Mouse (Mus musculus) neural tube, embryonic 12.5 days (tissue): ENCODE measurements at regions not wholly inside any gene's neighbourhood (a gene's known extent, or its start where the extent isn't known, plus 50 kb on each side); places are given as distances from the start of the nearest gene placed in this dataset.

Experiments
- ATAC-seq: fragments of 200-750 bp; cut with Nextera tagmentation; 2 replicates; pipeline ENCODE4 v1.8.0; 2017; ENCODE audit warnings: low read depth, mild to moderate bottlenecking, moderate TSS enrichment, moderate library complexity; ENCODE audit not compliant: low FRiP score
- H3K27ac ChIP-seq: fragments of 300-500 bp; sonication (generic); 2 replicates; pipeline ENCODE4 v1.5.1; 2016
- H3K27me3 ChIP-seq: fragments of 300-500 bp; sonication (generic); replicated peaks from 2 replicates; pipeline ENCODE4 v1.6.1; 2016; ENCODE audit warnings: mild to moderate bottlenecking
- H3K36me3 ChIP-seq: fragments of 300-500 bp; sonication (generic); 2 replicates; pipeline ENCODE4 v1.6.1; 2016; ENCODE audit warnings: mild to moderate bottlenecking
- H3K4me1 ChIP-seq: fragments of 300-500 bp; sonication (generic); 2 replicates; pipeline ENCODE4 v1.6.1; 2016
- H3K4me2 ChIP-seq: fragments of 300-500 bp; sonication (generic); replicated peaks from 2 replicates; pipeline ENCODE4 v1.6.1; 2016; ENCODE audit warnings: mild to moderate bottlenecking
- H3K4me3 ChIP-seq: fragments of 300-500 bp; sonication (generic); 2 replicates; pipeline ENCODE4 v1.5.1; 2016
- H3K9ac ChIP-seq: fragments of 300-500 bp; sonication (generic); 2 replicates; pipeline ENCODE4 v1.6.1; 2016; ENCODE audit warnings: mild to moderate bottlenecking
- H3K9me3 ChIP-seq: fragments of 300-500 bp; sonication (generic); 2 replicates; pipeline ENCODE4 v1.6.1; 2016; ENCODE audit warnings: mild to moderate bottlenecking
- WGBS: fragments of 180-500 bp; shearing (Covaris S2); methylation state at CpG from one replicate; pipeline ENCODE4 v1.1.7; 2016; 5-methylcytosine and 5-hydroxymethylcytosine counted together

- H3K4me2 ChIP-seq: no peak overlapping the region
- H3K27me3 ChIP-seq: no peaks in the 10 kb centered on the region
- WGBS: 90% methylated on average over 10 of the region's 10 CpGs
- no peaks in the 10 kb centered on the region for H3K36me3 ChIP-seq
- no peaks in the 10 kb centered on the region for H3K9me3 ChIP-seq
- H3K4me3 ChIP-seq: no peak overlapping the region
- no peak overlapping the region for H3K9ac ChIP-seq
- no peak overlapping the region for H3K27ac ChIP-seq
- H3K4me1 ChIP-seq: no peaks in the 10 kb centered on the region
- no peak for ATAC-seq
Observed at GRCm38 (mm10) chr10:67654518-67654917, 105.8 kb upstream of the Ado start.

DNA sequence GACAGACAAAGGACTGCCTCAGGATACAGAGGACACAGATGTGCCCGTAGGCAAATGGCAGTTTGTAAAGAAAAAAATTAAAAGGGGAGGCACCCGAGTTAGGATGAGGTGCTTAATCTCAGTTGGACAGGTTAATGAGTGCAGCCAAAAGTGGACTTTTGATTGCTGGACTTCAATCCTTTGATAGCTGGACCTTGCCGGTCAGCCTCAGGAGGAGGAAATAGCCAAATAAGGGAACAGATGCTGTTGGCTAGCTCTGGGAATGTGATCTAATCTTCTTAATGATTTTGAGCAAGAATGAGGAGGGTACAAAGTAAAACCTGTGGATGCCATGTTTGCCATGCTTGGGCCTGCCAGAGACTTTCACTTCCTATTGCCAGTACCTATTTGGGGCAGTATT, 103.5 kb upstream of the Ado start:
- H3K4me3 ChIP-seq: no peak overlapping the region
- no peaks in the 10 kb centered on the region for H3K27me3 ChIP-seq
- WGBS: 60% methylated on average over 3 of the region's 3 CpGs
- no peak for ATAC-seq
- H3K4me2 ChIP-seq: no peak overlapping the region
- no peaks in the 10 kb centered on the region for H3K36me3 ChIP-seq
- H3K9ac ChIP-seq: no peak overlapping the region
- peaks cover 6% of the 10 kb centered on the region for H3K4me1 ChIP-seq
- H3K9me3 ChIP-seq: no peaks in the 10 kb centered on the region
- H3K27ac ChIP-seq: no peak overlapping the region

DNA sequence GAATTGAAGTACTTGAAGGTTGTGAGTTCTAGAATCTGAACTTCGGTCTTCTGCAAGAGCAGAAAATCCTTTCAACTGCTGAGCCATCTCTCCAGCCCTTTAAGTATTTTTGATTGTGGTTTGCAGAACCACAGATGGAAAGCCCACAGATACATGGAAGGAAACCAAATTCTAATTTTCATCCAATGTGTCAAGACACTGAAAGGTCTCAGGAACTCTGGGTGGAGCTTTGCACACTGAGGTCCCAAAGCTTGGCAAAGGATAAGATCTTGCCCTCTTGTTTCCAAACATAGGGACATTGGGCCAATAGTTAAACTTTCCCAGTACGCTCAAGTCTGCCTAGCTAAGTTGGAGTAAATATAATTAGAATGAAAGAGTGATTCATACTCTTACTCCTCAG, 102.6 kb upstream of the Ado start:
- H3K9me3 ChIP-seq: no peaks in the 10 kb centered on the region
- no peaks in the 10 kb centered on the region for H3K27me3 ChIP-seq
- no peaks in the 10 kb centered on the region for H3K36me3 ChIP-seq
- H3K4me2 ChIP-seq: no peak overlapping the region
- ATAC-seq: no peak
- 89% methylated on average over 2 of the region's 2 CpGs for WGBS
- peaks cover 13% of the 10 kb centered on the region for H3K4me1 ChIP-seq
- H3K27ac ChIP-seq: no peak overlapping the region
- no peak overlapping the region for H3K9ac ChIP-seq
- H3K4me3 ChIP-seq: no peak overlapping the region

- 22% methylated on average over 20 of the region's 20 CpGs for WGBS
- H3K36me3 ChIP-seq: no peaks in the 10 kb centered on the region
- H3K27me3 ChIP-seq: no peaks in the 10 kb centered on the region
- peaks cover 13% of the 10 kb centered on the region for H3K4me1 ChIP-seq
- no peak overlapping the region for H3K27ac ChIP-seq
- peak overlapping the region; percentile 57 for H3K4me2 ChIP-seq
- H3K4me3 ChIP-seq: no peak overlapping the region
- ATAC-seq: no peak
- no peak overlapping the region for H3K9ac ChIP-seq
- H3K9me3 ChIP-seq: no peaks in the 10 kb centered on the region
Observed at GRCm38 (mm10) chr10:67647777-67648727, 99.3 kb upstream of the Ado start.

- no peaks in the 10 kb centered on the region for H3K27me3 ChIP-seq
- peaks cover 13% of the 10 kb centered on the region for H3K4me1 ChIP-seq
- peak; percentile 61; the same call in 1 of the 2 replicates for ATAC-seq
- WGBS: 4% methylated on average over 14 of the region's 14 CpGs
- H3K9ac ChIP-seq: no peak overlapping the region
- H3K4me2 ChIP-seq: peak overlapping the region; percentile 57
- H3K36me3 ChIP-seq: no peaks in the 10 kb centered on the region
- no peak overlapping the region for H3K4me3 ChIP-seq
- H3K27ac ChIP-seq: no peak overlapping the region
- no peaks in the 10 kb centered on the region for H3K9me3 ChIP-seq
Observed at GRCm38 (mm10) chr10:67646659-67647559, 98.2 kb upstream of the Ado start.

- ATAC-seq: no peak
- no peak overlapping the region for H3K4me3 ChIP-seq
- no peaks in the 10 kb centered on the region for H3K27me3 ChIP-seq
- no peak overlapping the region for H3K9ac ChIP-seq
- 32% methylated on average over 3 of the region's 3 CpGs for WGBS
- no peak overlapping the region for H3K4me2 ChIP-seq
- peaks cover 13% of the 10 kb centered on the region for H3K4me1 ChIP-seq
- H3K27ac ChIP-seq: no peak overlapping the region
- no peaks in the 10 kb centered on the region for H3K9me3 ChIP-seq
- H3K36me3 ChIP-seq: no peaks in the 10 kb centered on the region
Observed at GRCm38 (mm10) chr10:67645821-67646220, 97.1 kb upstream of the Ado start.

DNA sequence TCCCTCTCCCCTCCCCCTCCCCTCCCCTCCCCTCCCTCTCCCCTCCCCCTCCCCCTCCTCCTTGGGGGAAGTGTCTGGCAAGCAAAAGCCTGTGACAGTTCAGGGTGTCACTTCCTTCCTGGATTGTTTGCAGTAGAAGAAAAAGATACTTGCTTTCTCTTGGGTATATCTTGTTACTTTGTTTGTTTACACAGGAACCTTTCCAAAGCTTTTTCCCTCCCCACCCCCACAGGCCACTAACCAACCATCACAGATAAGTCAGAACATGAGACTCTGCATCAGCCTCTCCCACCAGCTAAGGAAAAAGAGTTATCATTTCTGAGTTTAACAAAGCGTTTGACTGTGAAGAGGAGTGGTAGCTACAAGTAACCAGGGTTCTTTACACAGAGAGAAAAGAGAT, 95.5 kb upstream of the Ado start:
- Histone ChIP-seq H3K4me1 (peaks cover 13% of the 10 kb centered on the region), H3K27ac (no peak overlapping the region), H3K9me3 (no peaks in the 10 kb centered on the region), H3K36me3 (no peaks in the 10 kb centered on the region), H3K27me3 (no peaks in the 10 kb centered on the region), H3K4me2 (no peak overlapping the region), H3K9ac (no peak overlapping the region), H3K4me3 (no peak overlapping the region)
- WGBS: 57% methylated on average over 1 of the region's 1 CpGs
- ATAC-seq: no peak

GRCm38 (mm10) chr10:67643685-67644084, 94.9 kb upstream of the Ado start:
- Histone ChIP-seq H3K4me2 (no peak overlapping the region), H3K9ac (no peak overlapping the region), H3K4me1 (peaks cover 13% of the 10 kb centered on the region), H3K9me3 (no peaks in the 10 kb centered on the region), H3K27ac (no peak overlapping the region), H3K27me3 (no peaks in the 10 kb centered on the region), H3K36me3 (no peaks in the 10 kb centered on the region), H3K4me3 (no peak overlapping the region)
- WGBS: 55% methylated on average over 7 of the region's 7 CpGs
- no peak for ATAC-seq

GRCm38 (mm10) chr10:67637339-67637738, 88.6 kb upstream of the Ado start:
- ATAC-seq: no peak
- Histone ChIP-seq H3K27ac (no peak overlapping the region), H3K36me3 (no peaks in the 10 kb centered on the region), H3K9ac (no peak overlapping the region), H3K9me3 (no peaks in the 10 kb centered on the region), H3K4me2 (no peak overlapping the region), H3K4me3 (no peak overlapping the region), H3K4me1 (peaks cover 3% of the 10 kb centered on the region; the same call in 1 of the 2 replicates), H3K27me3 (no peaks in the 10 kb centered on the region)
- 70% methylated on average over 5 of the region's 5 CpGs for WGBS

DNA sequence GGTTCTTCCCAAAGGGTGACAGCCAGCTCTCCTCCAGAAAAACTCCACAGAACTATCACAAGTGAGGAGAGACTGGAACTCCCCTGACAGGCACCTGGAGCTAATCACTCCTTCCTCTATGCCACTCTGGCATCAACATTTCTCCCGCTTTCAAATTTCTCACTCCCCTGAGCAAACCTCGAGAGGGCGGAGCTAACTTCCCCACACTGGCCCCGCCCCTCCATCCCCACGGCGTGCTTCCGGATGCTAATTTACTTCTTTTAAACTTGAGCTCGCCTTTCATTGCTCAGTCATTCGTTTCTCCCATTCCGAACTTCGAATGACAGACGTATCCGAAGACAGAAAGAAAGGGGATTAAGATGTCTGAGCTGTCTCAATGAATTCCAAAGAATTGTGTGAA, 87.8 kb upstream of the Ado start:
- no peaks in the 10 kb centered on the region for H3K9me3 ChIP-seq
- H3K4me3 ChIP-seq: no peak overlapping the region
- no peaks in the 10 kb centered on the region for H3K27me3 ChIP-seq
- no peak; the same call in 1 of the 2 replicates for ATAC-seq
- H3K9ac ChIP-seq: no peak overlapping the region
- WGBS: 2% methylated on average over 13 of the region's 13 CpGs
- H3K4me2 ChIP-seq: peak overlapping the region; percentile 44
- peaks cover 3% of the 10 kb centered on the region; the same call in 1 of the 2 replicates for H3K4me1 ChIP-seq
- H3K27ac ChIP-seq: no peak overlapping the region
- H3K36me3 ChIP-seq: no peaks in the 10 kb centered on the region

DNA sequence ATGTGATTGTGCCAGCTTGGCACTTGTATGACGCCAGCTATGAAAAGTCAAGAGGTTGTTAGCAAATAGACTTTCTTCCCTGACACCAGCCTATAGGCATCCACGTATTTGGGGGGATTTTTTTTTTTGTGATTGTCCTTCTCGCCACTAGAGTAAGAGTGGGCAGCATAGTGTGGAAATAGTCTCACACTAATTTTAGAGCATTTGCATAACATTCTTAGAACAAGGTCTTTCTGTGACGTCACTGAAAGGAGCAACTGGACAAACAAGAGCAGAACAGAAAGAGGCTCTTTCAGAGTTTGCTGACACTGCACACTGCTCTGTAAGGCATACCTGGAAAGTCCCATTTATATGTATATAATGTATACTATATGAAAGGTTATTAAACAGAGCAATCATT, 86.0 kb upstream of the Ado start:
- ATAC-seq: no peak
- WGBS: 74% methylated on average over 4 of the region's 4 CpGs
- no peak overlapping the region for H3K4me3 ChIP-seq

DNA sequence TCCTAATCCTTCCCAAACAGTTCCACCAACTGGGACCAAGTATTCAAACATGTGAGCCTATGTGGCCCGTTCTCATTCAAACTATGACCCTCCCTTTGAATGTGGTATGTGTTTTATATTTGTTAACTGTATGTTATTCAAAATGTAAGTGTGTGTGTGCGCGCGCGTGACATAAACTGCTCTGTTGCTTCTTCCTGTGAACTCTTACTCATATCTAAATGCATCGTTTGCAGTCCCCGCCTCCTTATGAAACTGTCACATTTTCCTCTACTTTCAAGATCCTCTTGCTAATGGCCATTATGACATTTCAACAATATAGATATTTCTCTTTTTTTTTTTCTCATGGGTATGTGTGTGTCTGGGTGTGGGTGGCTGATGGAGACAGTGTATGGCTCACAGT, 84.3 kb upstream of the Ado start:
- no peak for ATAC-seq
- H3K4me3 ChIP-seq: no peak overlapping the region
- H3K27ac ChIP-seq: no peak overlapping the region
- no peaks in the 10 kb centered on the region for H3K27me3 ChIP-seq
- no peaks in the 10 kb centered on the region for H3K9me3 ChIP-seq
- H3K4me2 ChIP-seq: no peak overlapping the region
- peaks cover 3% of the 10 kb centered on the region; the same call in 1 of the 2 replicates for H3K4me1 ChIP-seq
- no peak overlapping the region for H3K9ac ChIP-seq
- WGBS: 98% methylated on average over 7 of the region's 7 CpGs
- no peaks in the 10 kb centered on the region for H3K36me3 ChIP-seq

More for the DNA sequence above, 86.0 kb upstream of the Ado start:
- H3K9me3 ChIP-seq: no peaks in the 10 kb centered on the region
- H3K4me1 ChIP-seq: peaks cover 3% of the 10 kb centered on the region; the same call in 1 of the 2 replicates
- H3K27me3 ChIP-seq: no peaks in the 10 kb centered on the region
- no peak overlapping the region for H3K4me2 ChIP-seq
- H3K9ac ChIP-seq: no peak overlapping the region
- H3K27ac ChIP-seq: no peak overlapping the region
- H3K36me3 ChIP-seq: no peaks in the 10 kb centered on the region
